Mouse (Mus musculus) forebrain, embryonic 13.5 days (tissue): ENCODE results near the gene Chrnb4. TPM values are rescaled to one million over a fixed set of nuclear protein-coding genes. Genes with fewer than 3 reads are reported as not detected.
A peak's percentile ranks its signal among the peaks of the same experiment; 100 is the strongest.

Source experiments
- ATAC-seq: fragments of 200-750 bp; cut with Nextera tagmentation; 2 replicates; pipeline ENCODE4 v1.8.0; 2017
- H3K27ac ChIP-seq: fragments of 300-500 bp; sonication (generic); 2 replicates; pipeline ENCODE4 v1.5.1; 2015; ENCODE audit warnings: inconsistent platforms, mild to moderate bottlenecking, moderate library complexity
- H3K27me3 ChIP-seq: fragments of 300-500 bp; sonication (generic); 2 replicates; pipeline ENCODE4 v1.6.1; 2015; ENCODE audit warnings: mild to moderate bottlenecking, inconsistent platforms
- H3K36me3 ChIP-seq: fragments of 300-500 bp; sonication (generic); 2 replicates; pipeline ENCODE4 v1.6.1; 2015; ENCODE audit warnings: mild to moderate bottlenecking, inconsistent platforms; ENCODE audit not compliant: poor library complexity, severe bottlenecking
- H3K4me1 ChIP-seq: fragments of 300-500 bp; sonication (generic); 2 replicates; pipeline ENCODE4 v1.6.1; 2015; ENCODE audit warnings: inconsistent platforms
- H3K4me2 ChIP-seq: fragments of 300-500 bp; sonication (generic); 2 replicates; pipeline ENCODE4 v1.6.1; 2015; ENCODE audit warnings: inconsistent platforms, mild to moderate bottlenecking, moderate library complexity
- H3K4me3 ChIP-seq: fragments of 300-500 bp; sonication (generic); 2 replicates; pipeline ENCODE4 v1.5.1; 2015; ENCODE audit warnings: mild to moderate bottlenecking, inconsistent platforms
- H3K9ac ChIP-seq: fragments of 300-500 bp; sonication (generic); 2 replicates; pipeline ENCODE4 v1.6.1; 2015; ENCODE audit warnings: mild to moderate bottlenecking, inconsistent platforms
- H3K9me3 ChIP-seq: fragments of 300-500 bp; sonication (generic); replicated peaks from 2 replicates; pipeline ENCODE4 v1.6.1; 2016; ENCODE audit warnings: inconsistent platforms
- WGBS: fragments of 180-500 bp; shearing (Covaris S2); methylation state at CpG from one replicate; pipeline ENCODE4 v1.1.7; 2015; 5-methylcytosine and 5-hydroxymethylcytosine counted together
- polyA plus RNA-seq: library from polyadenylated mRNA; unstranded; fragments of >200 nt; fragmentation: Nextera tagmentation; extraction: Ambion mirVana; gene quantifications from 2 replicates; pipeline ENCODE4 v1.2.1, GENCODE M21; 2015

Gene Chrnb4
- polyA plus RNA-seq, 1 experiment from 2014 or later: 0.35 TPM

GRCm38 (mm10) chr9:55010588-55011350 is 37.8 kb downstream of the Chrnb4 start:
- Histone ChIP-seq H3K36me3 (0 out of 2 replicates have a peak, but pooled peaks cover 3% of the 10 kb centered on the region), H3K27ac (no peak overlapping the region), H3K4me3 (no peak overlapping the region), H3K4me2 (no peak overlapping the region), H3K4me1 (no peaks in the 10 kb centered on the region), H3K27me3 (no peaks in the 10 kb centered on the region), H3K9me3 (no peaks in the 10 kb centered on the region), H3K9ac (no peak overlapping the region)
- WGBS: 59% methylated on average over 6 of the region's 6 CpGs
- no peak for ATAC-seq

GRCm38 (mm10) chr9:55009692-55010091 is 38.9 kb downstream of the Chrnb4 start:
- Histone ChIP-seq H3K27me3 (no peaks in the 10 kb centered on the region), H3K9ac (no peak overlapping the region), H3K4me3 (no peak overlapping the region), H3K27ac (no peak overlapping the region), H3K9me3 (no peaks in the 10 kb centered on the region), H3K4me2 (no peak overlapping the region), H3K36me3 (no peaks in the 10 kb centered on the region), H3K4me1 (no peaks in the 10 kb centered on the region)
- 88% methylated on average over 2 of the region's 2 CpGs for WGBS
- ATAC-seq: no peak

GRCm38 (mm10) chr9:55003609-55004008 is 45.0 kb downstream of the Chrnb4 start:
- no peak for ATAC-seq
- Histone ChIP-seq H3K27ac (no peak overlapping the region), H3K27me3 (no peaks in the 10 kb centered on the region), H3K9ac (no peak overlapping the region), H3K9me3 (no peaks in the 10 kb centered on the region), H3K36me3 (no peaks in the 10 kb centered on the region), H3K4me2 (no peak overlapping the region), H3K4me3 (no peak overlapping the region), H3K4me1 (no peaks in the 10 kb centered on the region)
- WGBS: 75% methylated on average over 4 of the region's 4 CpGs

- H3K4me3 ChIP-seq: no peak overlapping the region
- H3K4me1 ChIP-seq: no peaks in the 10 kb centered on the region
- 90% methylated on average over 3 of the region's 3 CpGs for WGBS
- H3K9ac ChIP-seq: no peak overlapping the region
- no peaks in the 10 kb centered on the region for H3K36me3 ChIP-seq
- ATAC-seq: no peak
- H3K9me3 ChIP-seq: no peaks in the 10 kb centered on the region
- no peaks in the 10 kb centered on the region for H3K27me3 ChIP-seq
- no peak overlapping the region for H3K27ac ChIP-seq
- no peak overlapping the region for H3K4me2 ChIP-seq
These were observed 52.9 kb downstream of the Chrnb4 start for GRCm38 (mm10) chr9:54995645-54996044.

- ATAC-seq: no peak
- 48% methylated on average over 3 of the region's 3 CpGs for WGBS
- Histone ChIP-seq H3K4me1 (no peaks in the 10 kb centered on the region), H3K27ac (no peak overlapping the region), H3K9ac (no peak overlapping the region), H3K36me3 (no peaks in the 10 kb centered on the region), H3K4me2 (no peak overlapping the region), H3K4me3 (no peak overlapping the region), H3K9me3 (no peaks in the 10 kb centered on the region), H3K27me3 (no peaks in the 10 kb centered on the region)
These were observed 54.2 kb downstream of the Chrnb4 start for GRCm38 (mm10) chr9:54994381-54994780.

- no peak overlapping the region for H3K4me3 ChIP-seq
- WGBS: 85% methylated on average over 3 of the region's 3 CpGs
- ATAC-seq: no peak
These were observed 58.2 kb downstream of the Chrnb4 start for GRCm38 (mm10) chr9:54990362-54990761.

GRCm38 (mm10) chr9:54982401-54982800 is 66.2 kb downstream of the Chrnb4 start:
- H3K9me3 ChIP-seq: no peaks in the 10 kb centered on the region
- H3K4me2 ChIP-seq: peak overlapping the region; percentile 88
- H3K27ac ChIP-seq: no peak overlapping the region
- H3K27me3 ChIP-seq: peaks cover 51% of the 10 kb centered on the region
- no peak for ATAC-seq
- H3K36me3 ChIP-seq: no peaks in the 10 kb centered on the region
- H3K4me3 ChIP-seq: peak overlapping the region; percentile 65; the same call in 1 of the 2 replicates
- 9% methylated on average over 7 of the region's 7 CpGs for WGBS
- H3K9ac ChIP-seq: peak overlapping the region; percentile 68; the same call in 1 of the 2 replicates
- H3K4me1 ChIP-seq: peaks cover 12% of the 10 kb centered on the region

More at GRCm38 (mm10) chr9:54990362-54990761, 58.2 kb downstream of the Chrnb4 start:
- Histone ChIP-seq H3K27ac (no peak overlapping the region), H3K9me3 (no peaks in the 10 kb centered on the region), H3K27me3 (no peaks in the 10 kb centered on the region), H3K36me3 (no peaks in the 10 kb centered on the region), H3K4me1 (no peaks in the 10 kb centered on the region), H3K4me2 (no peak overlapping the region), H3K9ac (no peak overlapping the region)

GRCm38 (mm10) chr9:54981291-54982191 is 67.0 kb downstream of the Chrnb4 start:
- H3K27me3 ChIP-seq: peaks cover 51% of the 10 kb centered on the region
- peak overlapping the region; percentile 68 for H3K9ac ChIP-seq
- no peak overlapping the region for H3K27ac ChIP-seq
- WGBS: under 1% methylated on average over 70 of the region's 85 CpGs
- peaks cover 12% of the 10 kb centered on the region for H3K4me1 ChIP-seq
- H3K4me2 ChIP-seq: peak overlapping the region; percentile 88
- H3K4me3 ChIP-seq: peak overlapping the region; percentile 65
- no peaks in the 10 kb centered on the region for H3K9me3 ChIP-seq
- H3K36me3 ChIP-seq: no peaks in the 10 kb centered on the region
- ATAC-seq: peak; percentile 87

GRCm38 (mm10) chr9:54980674-54981073 is 67.9 kb downstream of the Chrnb4 start, which contains the start of gene Chrna5:
Gene Chrna5 (plus strand): TSS chr9:54980880.
- no peak within 1 kb of the TSS for H3K27ac ChIP-seq
- no peaks in the 10 kb centered on the region for H3K36me3 ChIP-seq
- H3K9me3 ChIP-seq: no peaks in the 10 kb centered on the region
- peaks cover 55% of the 10 kb centered on the region for H3K27me3 ChIP-seq
- peak within 1 kb of the TSS; percentile 65 for H3K4me3 ChIP-seq
- H3K9ac ChIP-seq: peak within 1 kb of the TSS; percentile 68
- peaks cover 12% of the 10 kb centered on the region for H3K4me1 ChIP-seq
- peak within 1 kb of the TSS; percentile 88 for H3K4me2 ChIP-seq
- no peak for ATAC-seq
- 61% methylated on average over 8 of the region's 8 CpGs for WGBS

Other genes with a start within 250 kb of the Chrnb4 start
- 46.2 and 51.2 TPM in 2 replicates for gene Ireb2, start 185.0 kb downstream of the Chrnb4 start, polyA plus RNA-seq
- 1.9 and 2.2 TPM in 2 replicates for gene Hykk, start 131.5 kb downstream of the Chrnb4 start, polyA plus RNA-seq
- 314 and 317 TPM in 2 replicates for gene Psma4, start 98.0 kb downstream of the Chrnb4 start, polyA plus RNA-seq
- 1.1 and 1.2 TPM in 2 replicates for gene AY074887, start 97.8 kb downstream of the Chrnb4 start, polyA plus RNA-seq
- 0.31 and 0.74 TPM in 2 replicates for gene Chrna5, start 67.9 kb downstream of the Chrnb4 start, polyA plus RNA-seq
- 4.5 and 5.6 TPM in 2 replicates for gene Chrna3, start 22.2 kb downstream of the Chrnb4 start, polyA plus RNA-seq
- 25.7 and 32.0 TPM in 2 replicates for gene Ube2q2, start 100.1 kb upstream of the Chrnb4 start, polyA plus RNA-seq
- 86.9 and 90.2 TPM in 2 replicates for gene Fbxo22, start 160.1 kb upstream of the Chrnb4 start, polyA plus RNA-seq